Mouse (Mus musculus) lung, embryonic 14.5 days (tissue): ENCODE data around the gene Foxm1. TPM values are rescaled to one million over a fixed set of nuclear protein-coding genes. Genes with fewer than 3 reads are reported as not detected.
A peak's percentile ranks its signal among the peaks of the same experiment; 100 is the strongest.

Source experiments
- ATAC-seq: fragments of 200-750 bp; cut with Nextera tagmentation; 2 replicates; pipeline ENCODE4 v1.8.0; 2017; ENCODE audit warnings: mild to moderate bottlenecking, moderate TSS enrichment, moderate library complexity; ENCODE audit not compliant: insufficient read depth
- DNase-seq: peaks from one replicate; pipeline ENCODE4 v3.0.0-alpha.2; 2015
- H3K27ac ChIP-seq: fragments of 300-500 bp; sonication (generic); 2 replicates; pipeline ENCODE4 v1.5.1; 2014; ENCODE audit warnings: low read depth, mild to moderate bottlenecking, moderate library complexity
- H3K27me3 ChIP-seq: fragments of 300-500 bp; sonication (generic); 2 replicates; pipeline ENCODE4 v1.6.1; 2014; ENCODE audit warnings: low read length, control low read depth; ENCODE audit not compliant: insufficient read depth
- H3K36me3 ChIP-seq: fragments of 300-500 bp; sonication (generic); 2 replicates; pipeline ENCODE4 v1.6.1; 2014; ENCODE audit warnings: control low read depth; ENCODE audit not compliant: insufficient read depth
- H3K4me1 ChIP-seq: fragments of 300-500 bp; sonication (generic); 2 replicates; pipeline ENCODE4 v1.6.1; 2014; ENCODE audit warnings: antibody characterized with exemption, control low read depth; ENCODE audit not compliant: insufficient read depth
- H3K4me2 ChIP-seq: fragments of 300-500 bp; sonication (generic); 2 replicates; pipeline ENCODE4 v1.6.1; 2014; ENCODE audit warnings: mild to moderate bottlenecking
- H3K4me3 ChIP-seq: fragments of 300-500 bp; sonication (generic); 2 replicates; pipeline ENCODE4 v1.5.1; 2014; ENCODE audit warnings: low read depth, low read length
- H3K9ac ChIP-seq: fragments of 300-500 bp; sonication (generic); 2 replicates; pipeline ENCODE4 v1.6.1; 2014
- H3K9me3 ChIP-seq: fragments of 300-500 bp; sonication (generic); 2 replicates; pipeline ENCODE4 v1.6.1; 2016; ENCODE audit warnings: low read depth, low read length, control low read depth
- CTCF ChIP-seq: IDR thresholded peaks from 2 replicates; pipeline ENCODE4 v1.5.1; 2016; ENCODE audit warnings: antibody characterized with exemption, low read depth
- WGBS: fragments of 180-500 bp; shearing (Covaris S2); extraction: QIAGEN DNeasy Blood & Tissue Kit; methylation state at CpG from one replicate; pipeline ENCODE4 v1.1.7; 2014; 5-methylcytosine and 5-hydroxymethylcytosine counted together
- polyA plus RNA-seq: library from polyadenylated mRNA; unstranded; fragments of >200 nt; fragmentation: Nextera tagmentation; extraction: Ambion mirVana; gene quantifications from 2 replicates; pipeline ENCODE4 v1.2.1, GENCODE M21; 2014

Foxm1 gene
- polyA plus RNA-seq, 1 experiment from 2014 or later: 56.7 TPM

DNA sequence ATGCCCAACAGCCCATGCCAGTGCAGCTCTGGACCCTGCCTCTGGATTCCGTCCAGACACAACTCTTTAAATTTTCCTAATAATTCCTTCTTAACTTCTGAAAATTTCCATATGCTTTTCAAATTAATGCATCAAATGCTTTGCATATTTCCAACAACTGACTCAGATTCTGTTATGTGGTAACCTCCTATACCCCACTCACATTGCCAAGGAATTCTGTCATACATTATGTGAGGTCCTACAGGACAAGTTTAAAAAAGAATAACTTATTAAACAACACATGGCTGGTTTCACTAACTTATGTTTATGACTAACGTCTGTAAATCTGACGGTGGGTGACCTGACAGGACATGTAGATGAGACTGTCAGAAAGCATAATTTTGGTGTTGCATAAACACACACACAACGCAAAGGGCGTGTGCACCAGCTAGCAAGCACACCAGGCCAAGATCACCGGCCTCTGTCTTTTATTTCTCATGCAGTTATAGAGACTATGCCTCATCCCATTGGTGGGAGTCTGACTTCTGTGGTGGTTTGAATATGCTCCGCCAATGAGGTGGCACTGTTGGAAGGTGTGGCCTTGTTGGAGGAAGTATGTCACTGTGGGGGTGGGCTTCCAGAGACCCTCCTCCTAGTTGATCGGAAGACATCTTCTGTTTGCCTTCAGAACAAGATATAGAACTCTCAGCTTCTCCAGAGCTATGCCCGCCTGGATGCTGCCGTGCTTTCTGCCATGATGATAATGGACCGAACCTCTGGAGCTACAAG is 20.6 kb upstream of the Foxm1 start:
- H3K27me3 ChIP-seq: no peaks in the 10 kb centered on the region
- H3K4me2 ChIP-seq: no peak overlapping the region
- no peaks in the 10 kb centered on the region for H3K9me3 ChIP-seq
- no peak for TF ChIP-seq CTCF
- H3K9ac ChIP-seq: no peak overlapping the region
- H3K4me3 ChIP-seq: no peak overlapping the region
- peaks cover 4% of the 10 kb centered on the region for H3K4me1 ChIP-seq
- ATAC-seq (no peak), DNase-seq (peak; percentile 16)
- no peak overlapping the region for H3K27ac ChIP-seq
- peaks cover 4% of the 10 kb centered on the region; the same call in 1 of the 2 replicates for H3K36me3 ChIP-seq
- 86% methylated on average over 11 of the region's 11 CpGs for WGBS

DNA sequence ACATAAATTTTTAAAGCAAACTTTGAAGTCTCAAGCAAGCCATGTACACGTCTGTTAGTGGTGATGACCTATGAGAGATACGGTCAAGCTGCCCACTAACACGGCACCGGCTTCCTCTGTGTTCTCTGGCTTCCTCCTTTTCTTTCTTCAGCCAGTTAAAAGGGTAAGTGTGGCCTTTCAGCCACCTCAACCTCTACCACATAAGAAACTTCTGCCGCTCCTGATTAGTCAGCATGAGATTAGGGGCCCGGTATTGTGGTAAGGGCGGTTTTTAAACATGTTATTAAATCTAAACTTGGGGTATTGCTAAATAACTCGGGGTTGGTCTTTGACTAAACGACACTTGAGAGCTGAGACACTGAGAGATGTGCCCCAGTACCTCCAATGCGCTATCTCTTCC is 17.1 kb upstream of the Foxm1 start:
- no peak overlapping the region for H3K4me3 ChIP-seq
- H3K36me3 ChIP-seq: peaks cover 14% of the 10 kb centered on the region; the same call in 1 of the 2 replicates
- H3K4me2 ChIP-seq: no peak overlapping the region
- no peaks in the 10 kb centered on the region for H3K4me1 ChIP-seq
- no peak overlapping the region for H3K9ac ChIP-seq
- H3K27ac ChIP-seq: no peak overlapping the region
- ATAC-seq (no peak), DNase-seq (no peak)
- H3K9me3 ChIP-seq: no peaks in the 10 kb centered on the region
- no peaks in the 10 kb centered on the region for H3K27me3 ChIP-seq
- 83% methylated on average over 10 of the region's 10 CpGs for WGBS
- no peak for TF ChIP-seq CTCF

DNA sequence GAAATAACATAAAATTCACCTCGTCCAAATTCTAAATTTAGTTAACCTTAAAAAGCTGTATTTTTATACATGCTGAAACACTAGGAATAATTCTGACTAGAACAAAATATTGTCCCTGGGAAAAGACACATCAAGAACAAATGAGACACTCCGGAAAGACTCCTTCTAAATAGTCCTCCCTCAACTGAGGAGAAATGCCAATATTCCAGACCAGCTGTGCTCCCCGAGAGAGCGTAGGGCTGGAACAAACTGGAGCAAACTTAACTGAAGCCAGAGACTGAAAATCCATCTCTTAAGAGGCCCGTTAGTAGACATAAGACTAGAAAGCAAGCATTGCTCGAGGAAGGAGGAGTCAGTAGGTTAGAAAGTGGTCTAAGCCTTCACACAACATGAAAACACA is 16.0 kb upstream of the Foxm1 start:
- H3K4me2 ChIP-seq: no peak overlapping the region
- 77% methylated on average over 6 of the region's 6 CpGs for WGBS
- no peak overlapping the region for H3K27ac ChIP-seq
- no peaks in the 10 kb centered on the region for H3K27me3 ChIP-seq
- ATAC-seq (no peak), DNase-seq (no peak)
- H3K9ac ChIP-seq: no peak overlapping the region
- no peaks in the 10 kb centered on the region for H3K9me3 ChIP-seq
- no peaks in the 10 kb centered on the region for H3K4me1 ChIP-seq
- H3K4me3 ChIP-seq: no peak overlapping the region
- peaks cover 17% of the 10 kb centered on the region; the same call in 1 of the 2 replicates for H3K36me3 ChIP-seq
- TF ChIP-seq CTCF: no peak

DNA sequence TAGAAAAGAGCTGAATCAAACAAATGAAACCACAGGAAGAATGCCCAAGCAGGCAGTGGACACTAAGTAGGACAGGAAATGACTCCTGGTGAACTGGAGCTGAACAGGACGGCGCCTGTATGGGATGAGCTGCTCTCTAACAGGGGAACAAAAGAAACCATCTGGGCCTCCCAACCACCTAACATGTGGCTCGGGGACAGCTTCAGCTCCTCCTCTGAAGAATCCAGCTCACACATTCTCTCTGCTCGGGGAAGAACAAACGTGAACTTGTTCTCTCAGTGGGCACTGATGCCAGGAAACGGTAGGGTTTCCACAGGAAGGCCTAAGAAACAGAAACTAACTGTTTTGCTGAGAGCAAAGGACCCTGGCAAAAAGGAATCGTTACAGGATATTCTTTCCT is 13.1 kb upstream of the Foxm1 start:
- Histone ChIP-seq H3K27me3 (no peaks in the 10 kb centered on the region), H3K4me1 (0 out of 2 replicates have a peak, but pooled peaks cover 3% of the 10 kb centered on the region), H3K27ac (peak overlapping the region; percentile 69; the same call in 1 of the 2 replicates), H3K9me3 (no peaks in the 10 kb centered on the region), H3K36me3 (peaks cover 13% of the 10 kb centered on the region; the same call in 1 of the 2 replicates), H3K9ac (no peak overlapping the region), H3K4me2 (no peak overlapping the region), H3K4me3 (no peak overlapping the region)
- TF ChIP-seq CTCF: no peak
- 44% methylated on average over 7 of the region's 7 CpGs for WGBS
- DNase-seq (no peak), ATAC-seq (no peak)

DNA sequence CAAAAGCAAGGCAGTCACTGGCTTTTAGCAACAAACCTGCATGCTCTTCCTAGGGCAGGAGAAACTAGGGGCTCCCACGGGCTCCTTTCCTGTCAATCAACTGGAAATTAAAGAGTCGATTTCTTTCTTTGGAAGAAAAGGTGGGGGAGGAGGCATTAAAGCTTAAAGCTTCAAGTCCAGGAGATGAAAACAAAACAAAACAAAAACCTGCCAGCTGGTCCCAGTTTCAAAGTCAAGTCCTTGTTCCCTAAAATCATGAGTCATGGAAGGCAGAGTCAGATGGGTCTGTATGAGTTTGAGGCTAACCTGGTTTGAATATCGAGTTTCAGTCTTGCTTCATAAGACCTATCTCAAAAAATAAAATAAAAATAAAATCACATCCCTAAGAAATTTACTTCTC is 8.6 kb upstream of the Foxm1 start:
- TF ChIP-seq CTCF: no peak
- no peak overlapping the region for H3K27ac ChIP-seq
- ATAC-seq (no peak), DNase-seq (no peak)
- 0 out of 2 replicates have a peak, but pooled peaks cover 3% of the 10 kb centered on the region for H3K4me1 ChIP-seq
- H3K36me3 ChIP-seq: peaks cover 38% of the 10 kb centered on the region
- H3K9ac ChIP-seq: no peak overlapping the region
- H3K27me3 ChIP-seq: no peaks in the 10 kb centered on the region
- WGBS: 50% methylated on average over 3 of the region's 3 CpGs
- no peaks in the 10 kb centered on the region for H3K9me3 ChIP-seq
- peak overlapping the region; percentile 74; the same call in 1 of the 2 replicates for H3K4me3 ChIP-seq
- peak overlapping the region; percentile 81 for H3K4me2 ChIP-seq

DNA sequence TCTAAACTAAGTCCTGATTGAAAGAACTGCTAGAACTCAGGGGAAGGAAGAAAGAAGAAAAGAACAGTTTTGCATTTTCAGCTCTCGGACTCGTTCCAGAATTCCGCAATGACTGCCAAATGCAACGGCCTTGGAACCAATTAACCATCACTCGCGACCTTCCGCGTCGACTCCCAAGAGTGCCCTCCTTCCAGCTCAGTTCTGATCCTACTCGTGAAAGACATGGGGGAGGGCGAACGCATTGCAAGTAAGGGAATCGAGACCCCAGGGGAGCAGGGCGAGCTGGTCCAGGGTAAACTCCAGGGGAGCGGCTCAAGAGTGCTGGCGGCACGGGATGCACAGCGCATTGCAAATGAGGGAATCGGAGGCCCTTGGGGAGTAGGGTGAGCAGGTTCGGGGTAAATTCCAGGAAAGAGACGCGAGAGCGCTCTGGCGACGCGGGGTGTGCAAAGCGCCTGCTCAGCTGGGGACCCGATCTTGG is 7.5 kb upstream of the Foxm1 start:
- ATAC-seq: peak; percentile 74

DNA sequence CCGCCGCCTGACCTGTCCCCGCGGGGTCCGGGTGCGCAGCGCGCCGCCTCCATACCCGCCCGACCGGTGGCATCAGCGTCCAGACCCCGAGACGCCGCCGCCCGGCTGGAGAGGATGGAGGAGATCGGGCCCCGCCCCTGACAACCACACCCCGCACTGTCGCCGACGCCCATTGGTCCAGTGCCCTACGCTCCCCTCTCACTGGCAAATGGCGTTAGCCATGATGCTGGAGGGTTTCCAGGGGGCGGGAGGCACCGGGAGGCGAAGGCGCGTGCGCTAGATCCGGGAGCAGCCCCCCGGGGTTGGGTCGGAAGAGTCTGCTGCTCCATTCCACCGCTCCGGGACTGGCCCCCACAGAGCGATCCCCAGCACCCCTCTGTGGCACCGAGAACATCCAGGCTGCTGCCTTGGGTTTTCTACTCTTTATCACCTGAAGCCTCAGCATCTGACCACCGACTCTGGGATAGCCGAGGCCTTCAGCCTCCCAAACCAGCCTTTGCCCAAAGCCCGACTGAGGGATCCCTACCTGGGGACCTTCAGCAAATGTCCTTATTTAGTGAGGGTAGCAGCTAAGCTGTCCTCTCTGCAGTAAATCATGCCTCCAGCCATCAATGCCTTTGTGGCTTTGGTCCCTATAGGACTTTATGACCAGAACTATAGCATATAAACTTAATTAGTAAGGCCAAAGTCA is 6.9 kb upstream of the Foxm1 start, which contains the start of gene Tulp3:
Gene Tulp3, minus strand, starts transcription at position 126 of the 691 bp plus-strand sequence.
- H3K27ac ChIP-seq: peak within 1 kb of the TSS; percentile 88
- H3K4me3 ChIP-seq: peak within 1 kb of the TSS; percentile 74
- peak within 1 kb of the TSS; percentile 81 for H3K4me2 ChIP-seq
- DNase-seq (peak; percentile 98), ATAC-seq (peak; percentile 99)
- peaks cover 29% of the 10 kb centered on the region for H3K36me3 ChIP-seq
- under 1% methylated on average over 42 of the region's 42 CpGs for WGBS
- H3K27me3 ChIP-seq: no peaks in the 10 kb centered on the region
- TF ChIP-seq CTCF: no peak
- H3K9ac ChIP-seq: peak within 1 kb of the TSS; percentile 71
- H3K9me3 ChIP-seq: no peaks in the 10 kb centered on the region
- H3K4me1 ChIP-seq: 0 out of 2 replicates have a peak, but pooled peaks cover 3% of the 10 kb centered on the region

More for the DNA sequence above, 7.5 kb upstream of the Foxm1 start:
- no peaks in the 10 kb centered on the region for H3K9me3 ChIP-seq
- H3K36me3 ChIP-seq: peaks cover 36% of the 10 kb centered on the region
- H3K27ac ChIP-seq: peak overlapping the region; percentile 88
- no peaks in the 10 kb centered on the region for H3K27me3 ChIP-seq
- peak; percentile 80 for DNase-seq
- peak overlapping the region; percentile 81 for H3K4me2 ChIP-seq
- H3K4me1 ChIP-seq: 0 out of 2 replicates have a peak, but pooled peaks cover 3% of the 10 kb centered on the region
- H3K9ac ChIP-seq: peak overlapping the region; percentile 71
- WGBS: 0% methylated on average over 28 of the region's 28 CpGs
- H3K4me3 ChIP-seq: peak overlapping the region; percentile 74
- TF ChIP-seq CTCF: no peak
